Mouse (Mus musculus) mature B cell (primary cell): ENCODE measurements at regions not wholly inside any gene's neighbourhood (a gene's known extent, or its start where the extent isn't known, plus 50 kb on each side); places are given as distances from the start of the nearest gene placed in this dataset.
"Not testable (repeated sequence)": the region's sequence is repeated elsewhere in the genome, so short reads cannot be mapped to it uniquely, and the experiment has no call there.

Experiments used
- in situ Hi-C: fragments of 300-500 bp; cut with MboI; formaldehyde crosslinking; loops from 2 replicates; pipeline ENCODE4 v1.14.3; 2019

DNA sequence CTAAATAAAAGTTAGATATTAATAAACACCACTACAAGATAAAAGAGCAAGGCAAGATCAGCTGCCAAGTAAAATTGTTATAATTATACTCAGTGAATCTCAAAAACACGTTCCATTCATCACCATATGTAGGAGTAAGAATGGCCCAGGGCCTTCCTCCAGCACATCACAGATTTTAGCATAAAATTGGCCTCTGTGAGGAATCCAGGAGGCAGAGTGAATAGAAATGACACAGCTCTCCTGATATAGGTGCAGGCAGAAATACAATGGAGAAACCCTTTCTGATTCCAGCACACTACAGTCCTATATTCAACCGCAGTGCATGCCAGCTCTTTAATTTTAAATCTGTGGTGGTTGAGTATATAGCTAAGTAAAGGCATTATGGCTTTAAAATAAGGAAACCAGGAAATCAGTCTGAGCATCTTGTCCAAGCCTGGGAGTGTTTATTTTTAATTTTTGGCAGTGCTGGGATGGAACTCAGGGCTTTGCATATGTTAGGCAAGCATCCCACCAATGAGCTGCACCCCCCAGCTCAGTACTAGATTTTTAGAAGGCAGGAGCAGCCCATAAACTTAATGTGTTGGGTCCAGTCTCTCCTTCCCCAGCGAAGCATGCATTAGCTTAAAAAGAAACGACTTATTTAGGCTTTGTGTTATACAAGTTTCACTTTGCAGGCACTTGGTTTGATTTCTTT, 158.3 kb upstream of the Ptprz1 start:
- in situ Hi-C loops, result no loop called here

DNA sequence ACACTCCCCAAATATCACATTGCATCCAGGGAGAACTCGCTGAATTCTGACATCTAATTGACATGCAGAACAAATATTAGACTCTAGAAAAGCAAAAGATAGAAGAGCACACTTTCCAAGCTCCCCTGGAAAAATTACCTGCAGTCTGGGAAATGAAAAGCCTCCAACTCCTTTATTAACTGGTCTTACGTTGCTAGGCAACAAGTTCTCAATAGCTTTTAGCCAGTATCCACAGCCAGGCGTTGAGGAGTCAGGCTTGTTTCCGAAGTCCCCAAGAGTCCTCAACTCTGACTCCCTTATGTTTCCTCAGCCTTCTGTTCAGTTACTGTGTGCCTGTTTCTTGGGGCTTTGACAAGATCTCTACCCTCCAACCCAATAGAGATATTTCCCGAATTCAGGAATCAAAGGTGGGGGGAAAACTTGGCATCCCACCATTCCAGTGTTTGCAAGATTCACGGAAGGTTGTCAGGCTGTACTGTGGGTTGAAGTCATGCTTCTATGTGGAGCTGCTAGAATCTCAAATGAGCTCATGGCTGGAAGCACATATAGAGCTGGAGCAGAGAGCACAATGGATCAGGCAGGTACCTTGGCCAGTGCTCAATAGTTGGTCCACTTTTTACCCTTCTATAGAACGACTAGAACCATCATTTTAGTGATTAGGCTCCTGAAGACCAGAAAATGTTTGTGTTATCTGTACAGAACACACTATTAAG, 159.0 kb upstream of the Ptprz1 start:
- in situ Hi-C loops, result no loop called here

DNA sequence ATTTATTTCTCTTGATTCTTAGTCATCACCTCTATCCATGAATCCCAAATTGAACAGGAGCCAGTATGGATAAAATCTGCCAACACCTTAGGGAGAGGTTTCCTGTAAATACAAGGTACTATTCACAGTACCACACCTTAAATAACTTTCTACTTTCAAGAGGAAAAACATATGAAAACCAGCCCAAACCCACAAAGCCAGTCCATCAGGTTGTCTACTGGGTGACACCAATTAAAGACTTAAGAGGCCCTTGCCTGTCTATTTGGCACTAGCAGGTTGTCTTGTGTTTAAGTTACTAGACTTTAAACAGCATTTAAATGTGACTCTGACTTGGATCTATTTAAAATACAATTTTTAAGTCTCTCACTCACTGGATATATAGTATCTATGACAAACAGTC, 177.1 kb upstream of the Ptprz1 start:
- in situ Hi-C loops, result no loop called here

DNA sequence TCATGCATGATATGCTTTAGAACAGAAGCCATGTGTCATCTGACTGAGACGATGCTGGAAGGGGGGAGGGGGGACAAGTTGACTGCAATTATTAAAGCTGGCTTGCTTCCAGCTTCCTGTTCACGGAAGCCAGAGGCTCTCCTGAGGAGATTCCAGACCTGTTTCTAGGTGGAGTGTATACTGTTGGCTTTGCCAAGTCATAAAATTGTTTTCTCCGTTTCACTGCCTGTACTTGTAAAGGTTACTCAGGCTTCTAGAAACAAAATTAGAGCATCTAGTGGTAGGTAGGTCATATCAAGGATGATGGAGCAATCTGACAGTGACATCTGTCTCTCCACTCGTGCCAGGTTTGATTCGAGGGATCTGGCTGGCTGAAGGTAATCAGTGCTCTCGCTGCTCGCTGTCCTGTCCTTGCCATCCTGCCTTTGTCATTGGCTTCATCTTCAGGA, 186.6 kb upstream of the Ptprz1 start:
- in situ Hi-C loops, result no loop called here

DNA sequence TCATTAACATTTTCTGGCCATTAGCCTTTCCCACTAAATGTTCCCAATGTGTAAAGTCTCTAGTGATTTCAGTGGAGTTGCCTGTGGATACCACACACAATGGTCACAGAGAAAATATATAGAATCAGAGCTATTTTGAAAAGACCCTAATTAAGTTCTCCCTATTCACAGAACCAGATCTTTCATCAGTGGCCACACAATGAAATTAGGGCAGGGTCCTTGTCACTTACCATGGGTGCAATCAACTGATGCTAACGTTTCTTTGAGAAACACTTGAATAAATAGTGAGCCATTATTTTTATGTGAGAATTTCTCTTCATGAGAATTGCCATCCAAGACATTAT, 200.7 kb upstream of the Ptprz1 start:
- in situ Hi-C loops, result no loop called here

DNA sequence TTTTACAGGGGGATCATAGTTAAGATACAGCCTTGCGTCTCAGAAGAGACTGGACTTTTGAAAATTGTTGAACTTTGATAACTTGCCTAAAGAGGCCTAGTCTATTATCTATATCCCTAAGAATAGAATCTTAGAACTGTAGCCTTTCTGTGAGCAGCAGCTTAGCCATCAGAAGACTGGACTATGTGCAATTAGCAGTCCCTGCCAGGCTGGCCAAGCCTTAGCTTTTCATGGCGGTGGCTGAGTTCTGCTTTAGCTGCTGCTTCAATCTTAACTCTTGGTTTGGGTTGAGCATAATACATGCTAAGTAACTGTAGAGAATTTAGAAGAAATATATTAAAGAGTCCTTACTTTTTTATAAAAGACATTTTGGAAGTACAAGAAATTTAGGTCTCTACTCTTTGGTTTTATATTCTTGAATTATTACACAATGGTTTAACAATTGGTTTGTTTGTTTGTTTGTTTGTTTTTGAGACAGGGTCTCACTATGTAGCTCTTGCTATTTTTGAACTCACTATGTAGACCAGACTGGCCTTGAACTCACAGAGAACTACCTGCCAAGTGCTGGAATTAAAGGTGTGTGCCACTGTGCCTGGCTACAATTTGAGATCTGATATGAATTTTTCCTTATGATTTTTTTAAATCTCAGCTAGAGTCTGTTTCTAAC, 201.2 kb upstream of the Ptprz1 start:
- in situ Hi-C loops, result no loop called here

DNA sequence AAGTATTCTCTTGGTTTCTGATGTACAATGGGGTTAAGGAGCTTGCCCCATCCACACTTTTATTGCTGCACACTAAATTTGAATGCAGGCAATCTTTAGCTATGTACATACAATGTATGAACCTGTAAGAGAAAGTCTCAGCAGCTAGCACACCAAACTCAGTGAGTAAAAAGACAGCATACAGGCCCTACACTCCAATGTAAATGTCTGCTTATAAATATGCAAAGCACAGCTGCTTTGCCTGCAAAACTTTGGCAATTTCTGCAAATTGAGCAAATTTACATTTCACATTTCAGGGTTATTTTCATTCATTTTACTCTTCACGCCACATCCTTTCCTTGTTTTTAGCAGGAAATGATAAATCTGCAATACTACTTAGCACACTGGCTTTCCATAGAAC, 203.8 kb upstream of the Ptprz1 start:
- in situ Hi-C loops, result no loop called here

DNA sequence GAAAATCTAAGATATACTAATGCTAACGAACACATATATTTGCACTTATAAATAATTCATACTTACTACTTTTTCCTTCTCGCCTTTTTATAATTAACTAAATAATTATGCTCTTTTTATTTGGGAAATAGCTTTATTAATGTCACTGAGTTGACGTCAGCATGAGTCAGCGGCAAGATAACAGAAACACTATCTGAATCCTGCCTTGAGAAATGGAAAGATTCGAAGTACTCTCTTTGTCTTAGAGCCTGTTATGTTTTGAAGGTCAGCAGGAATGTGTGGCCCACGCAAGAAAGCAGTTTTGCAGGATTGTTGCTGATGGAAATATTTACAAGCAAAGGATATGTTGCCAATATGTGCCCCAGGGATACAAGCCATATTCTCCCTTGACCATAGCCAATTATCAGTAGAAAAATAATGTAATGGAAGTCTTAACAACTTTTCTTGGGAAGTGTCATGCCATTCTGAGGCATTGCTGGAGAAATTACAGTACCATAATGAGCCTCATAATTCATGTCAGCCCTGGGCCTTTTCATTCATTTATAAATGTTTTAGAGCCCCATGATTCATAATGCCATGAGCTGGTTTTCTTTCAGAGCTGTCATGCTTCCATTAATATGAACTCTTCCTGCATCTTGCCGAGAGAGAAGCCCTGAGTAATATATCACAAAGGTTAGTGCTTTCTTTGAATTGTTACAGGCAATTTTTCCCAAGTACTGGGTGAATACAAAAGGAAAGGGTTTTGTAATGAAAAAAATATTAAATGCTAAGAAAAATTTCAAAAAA, 206.9 kb upstream of the Ptprz1 start:
- in situ Hi-C loops, result no loop called here

DNA sequence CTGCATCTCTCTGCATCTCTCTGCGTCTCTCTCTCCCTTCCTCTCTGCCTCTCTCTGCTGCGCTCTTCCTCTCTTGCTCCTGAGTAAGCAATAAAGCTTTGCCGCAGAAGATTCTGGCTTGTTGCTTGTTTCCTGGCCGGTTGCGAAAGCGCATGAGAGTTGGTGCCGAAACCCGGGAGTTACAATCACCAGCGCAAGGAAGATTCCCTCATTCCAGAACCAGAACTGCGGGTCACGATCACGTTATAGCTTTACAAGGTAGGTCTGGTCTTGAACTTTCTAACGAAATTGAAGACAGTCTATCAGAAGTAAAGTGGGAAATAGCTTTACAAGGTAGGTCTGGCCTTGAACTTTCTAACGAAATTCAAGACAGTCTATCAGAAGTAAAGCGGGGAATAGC, 217.9 kb upstream of the Ptprz1 start:
- in situ Hi-C loops, result not testable (repeated sequence)

DNA sequence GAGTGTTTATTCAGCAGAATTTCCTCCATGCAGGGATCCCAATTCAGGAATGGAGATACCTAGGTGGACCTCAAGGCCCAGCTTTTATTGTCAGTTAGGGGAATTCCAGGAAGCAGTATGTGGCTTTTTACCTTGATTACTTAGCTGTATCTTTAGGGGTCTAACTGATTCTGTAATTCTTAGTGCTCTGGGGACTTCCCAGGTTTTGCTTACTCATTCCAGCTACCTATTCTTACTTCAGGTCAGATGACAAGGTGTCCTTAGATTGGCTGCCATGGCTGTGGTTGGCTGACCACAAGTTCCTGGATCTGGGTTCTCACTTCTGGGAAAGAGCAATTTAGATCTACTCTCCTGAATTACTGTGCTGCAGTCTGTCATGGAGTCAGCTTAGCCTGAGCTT, 235.2 kb upstream of the Ptprz1 start:
- in situ Hi-C loops, result no loop called here

DNA sequence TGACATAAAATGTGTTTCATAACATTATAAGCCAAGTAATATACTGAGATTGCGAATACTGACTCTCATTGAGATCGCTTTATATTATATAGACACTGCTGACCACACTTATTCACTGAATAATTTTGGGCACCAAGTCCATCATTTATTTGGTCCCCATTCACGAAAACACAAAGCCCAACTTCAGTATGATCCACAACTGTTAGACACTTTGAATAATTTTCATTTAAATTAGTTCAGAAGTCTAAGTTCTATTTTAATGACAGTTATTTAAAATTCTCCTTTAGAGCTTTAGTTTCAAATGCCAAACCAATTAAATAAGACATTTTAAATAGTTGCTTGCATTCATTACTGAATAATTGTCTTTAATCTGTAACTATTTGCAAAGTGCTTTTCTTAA, 240.2 kb upstream of the Ptprz1 start:
- in situ Hi-C loops, result no loop called here

DNA sequence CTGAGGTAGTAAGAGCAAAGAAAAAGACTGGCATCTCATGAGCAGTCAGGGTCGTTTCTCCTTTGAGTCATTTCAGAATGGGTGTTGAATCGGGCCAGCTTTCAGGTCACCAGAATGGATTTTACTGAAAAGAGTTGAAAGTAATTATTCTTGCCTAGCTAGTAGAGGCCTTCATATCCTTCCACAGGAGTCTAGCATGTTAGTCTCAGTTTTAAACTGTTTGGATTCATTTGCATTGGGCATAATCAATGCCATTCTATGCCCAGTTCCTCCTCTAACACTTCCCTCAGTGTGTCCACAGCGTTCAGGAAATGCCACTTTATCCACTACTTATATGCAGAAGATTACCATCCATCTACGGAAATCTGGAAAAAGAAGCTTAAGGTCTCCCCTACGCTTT, 240.6 kb upstream of the Ptprz1 start:
- in situ Hi-C loops, result no loop called here

DNA sequence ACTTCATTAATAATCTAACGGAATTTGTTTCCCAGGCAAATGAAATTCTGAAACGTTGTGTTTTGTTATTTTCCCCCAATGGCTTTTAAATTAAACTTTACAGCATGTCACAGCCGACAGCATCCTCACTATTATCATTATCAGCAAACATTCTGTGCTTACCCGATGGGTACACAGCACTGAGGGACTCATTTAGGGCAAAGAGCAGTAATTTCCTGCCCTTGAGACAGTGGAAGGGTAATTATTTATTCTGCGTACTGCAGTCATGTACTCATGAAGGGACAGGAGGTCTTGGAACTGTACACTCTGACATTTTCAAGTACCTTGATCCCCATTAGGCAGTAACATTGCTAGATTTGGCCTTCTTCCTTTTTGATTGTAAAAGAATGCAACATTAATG, 235.5 kb upstream of the Fam3c start:
- in situ Hi-C loops, result no loop called here

DNA sequence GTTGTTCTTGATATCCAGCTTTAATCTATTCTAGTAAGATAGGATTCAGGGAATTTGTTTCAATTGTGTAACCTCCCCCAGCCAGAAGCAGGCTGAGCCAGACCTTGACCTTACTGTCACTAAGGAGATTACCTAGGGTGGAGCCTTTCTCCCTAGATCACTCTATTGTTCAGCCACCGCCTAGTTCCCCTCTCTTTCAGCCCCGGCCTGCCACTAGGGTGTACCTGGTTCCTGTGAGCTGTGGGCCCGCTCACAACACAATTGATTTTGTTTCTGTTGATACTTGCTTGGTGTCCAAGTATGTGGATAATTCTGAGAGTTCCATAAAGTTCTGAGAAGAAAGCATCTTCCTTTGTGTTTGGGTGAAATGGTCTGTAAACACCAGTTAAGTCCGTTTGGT, 228.8 kb upstream of the Fam3c start:
- in situ Hi-C loops, result no loop called here

DNA sequence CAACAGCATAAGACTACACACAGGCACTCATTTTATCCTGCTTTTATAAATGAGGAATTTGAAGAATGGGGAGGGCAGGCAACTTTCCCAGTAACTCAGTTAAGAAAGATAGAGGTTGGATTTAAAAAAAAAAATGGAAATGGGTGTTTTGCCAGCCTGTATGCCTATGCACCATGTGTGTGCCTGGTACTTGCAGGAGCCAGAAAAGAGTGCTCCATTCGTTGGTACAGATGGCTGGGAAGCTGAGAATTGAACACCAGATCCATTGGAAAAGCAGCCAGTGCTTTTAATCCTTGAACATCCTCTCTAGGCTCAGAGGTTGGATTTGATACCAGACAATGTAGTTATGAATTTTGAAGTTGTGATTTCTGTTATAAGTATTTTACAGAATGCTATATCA, 216.9 kb upstream of the Fam3c start:
- in situ Hi-C loops, result no loop called here

DNA sequence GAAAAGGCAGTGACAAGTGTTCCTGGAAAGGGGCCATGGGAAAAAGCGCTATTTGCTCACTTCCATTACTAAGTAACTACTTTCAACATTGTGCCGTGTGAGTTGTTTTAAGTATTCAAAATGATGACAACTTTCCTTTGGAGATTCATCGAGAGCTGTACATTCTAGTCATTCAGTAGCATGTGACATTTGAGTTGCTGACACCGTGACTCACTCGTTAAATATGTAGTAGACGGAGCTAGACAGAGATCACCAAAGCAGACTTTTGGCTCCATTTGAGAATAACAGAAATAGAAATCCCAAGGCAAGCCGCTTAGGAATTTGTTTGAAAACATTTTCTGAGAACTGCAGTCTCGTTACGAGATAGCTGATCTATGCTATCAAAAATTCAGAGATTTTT, 211.8 kb upstream of the Fam3c start:
- in situ Hi-C loops, result no loop called here

DNA sequence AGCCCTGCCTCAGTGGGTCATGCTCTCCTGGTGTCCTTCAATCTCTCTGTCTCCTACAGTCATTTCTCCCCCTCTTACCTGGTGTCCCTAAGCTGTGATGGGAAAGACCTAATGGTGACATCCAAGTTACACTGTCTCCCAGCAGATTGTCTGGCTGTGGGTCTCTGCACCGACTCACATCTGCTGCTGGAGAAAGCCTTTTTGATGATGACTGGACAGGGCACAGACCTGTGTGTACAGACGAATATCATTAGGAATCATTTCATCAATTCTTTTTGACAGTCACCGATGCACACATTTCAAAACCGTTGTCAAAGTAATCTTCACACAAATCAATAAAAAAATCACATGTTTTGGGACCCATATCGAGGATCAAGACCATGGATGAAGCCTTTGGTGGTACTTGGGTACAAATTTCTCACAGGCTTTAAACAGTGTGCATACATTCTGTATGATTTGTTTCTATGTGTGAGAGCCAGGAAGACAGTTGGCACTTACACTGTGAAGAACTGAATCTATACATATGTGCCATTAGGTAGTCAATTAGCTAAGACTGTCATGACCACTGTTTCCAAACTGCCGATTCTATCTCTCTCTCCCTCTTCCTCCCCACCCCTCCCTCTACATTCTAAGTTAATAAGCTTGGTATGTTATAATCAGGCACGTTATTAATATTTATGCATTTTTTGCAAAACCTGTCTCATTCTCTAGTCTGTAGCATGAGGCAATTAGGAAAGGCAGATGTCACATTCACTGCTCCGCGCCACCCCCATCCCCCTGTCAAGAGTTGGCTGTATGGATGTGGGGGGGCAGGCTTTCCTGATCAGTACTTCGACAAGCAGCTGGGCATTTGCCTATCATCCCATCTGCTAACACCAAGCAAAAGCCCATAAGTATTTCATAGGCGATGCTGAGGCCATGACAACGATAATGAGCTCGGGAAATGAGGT, 192.5 kb upstream of the Fam3c start:
- in situ Hi-C loops, result no loop called here

DNA sequence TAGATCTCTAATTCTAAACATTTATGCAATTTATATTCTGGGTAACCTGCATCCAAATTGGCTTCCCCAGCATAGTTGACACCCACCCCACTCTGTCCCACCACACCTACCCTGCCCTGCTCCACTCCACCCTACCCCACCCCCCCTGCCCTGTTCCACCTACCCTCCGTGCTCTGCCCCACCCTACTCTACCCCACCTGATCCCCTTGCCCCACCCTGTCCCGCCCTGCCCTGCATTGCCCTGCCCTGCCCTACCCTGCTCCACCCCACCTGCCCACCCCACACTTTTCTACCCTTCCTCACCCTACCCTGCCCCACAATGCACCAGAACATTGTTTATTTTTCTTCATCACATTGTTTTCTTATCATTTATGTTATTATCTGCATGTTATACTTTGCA, 185.6 kb upstream of the Fam3c start:
- in situ Hi-C loops, result no loop called here

DNA sequence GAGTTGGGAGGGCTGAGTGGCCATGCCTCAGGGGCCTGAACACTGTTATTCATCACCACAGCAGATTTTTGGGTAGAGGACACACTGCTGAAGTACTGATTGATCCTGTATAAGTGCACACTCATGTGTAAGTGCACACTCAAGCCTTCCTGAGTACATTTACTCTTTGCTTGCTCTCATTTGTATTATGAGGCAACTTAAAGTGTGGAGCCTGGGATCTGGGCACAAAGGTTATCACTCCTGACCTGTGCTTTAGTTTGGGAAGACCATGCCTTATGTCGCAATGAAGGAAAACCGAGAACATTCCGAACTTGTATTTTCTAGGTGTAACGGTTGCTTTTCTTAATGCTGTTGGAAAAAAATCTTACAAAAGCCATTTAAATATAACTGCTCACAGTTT, 182.2 kb upstream of the Fam3c start:
- in situ Hi-C loops, result no loop called here

DNA sequence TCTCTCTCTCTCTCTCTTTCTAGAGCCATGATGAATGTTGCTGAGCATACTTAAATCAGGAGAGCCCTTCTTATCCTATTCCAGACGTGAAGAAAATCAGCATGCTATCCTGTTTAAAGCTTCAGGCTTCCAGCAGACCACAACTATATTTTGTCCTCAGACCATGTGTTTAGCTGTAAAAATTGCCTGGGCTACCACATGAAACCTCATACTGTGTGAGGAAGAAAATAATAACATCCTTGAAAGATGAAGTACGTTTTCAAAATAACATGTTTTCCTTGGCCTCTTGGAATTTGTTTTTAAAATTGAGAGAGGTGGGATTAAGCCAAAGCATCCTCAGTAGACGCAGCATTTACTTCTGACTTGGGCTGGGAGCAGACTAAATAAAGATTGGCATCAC, 168.3 kb upstream of the Fam3c start:
- in situ Hi-C loops, result loop anchor here (25.0 kb wide), 1 partner anchor 412 kb away; no protein-coding TSS in a partner anchor

DNA sequence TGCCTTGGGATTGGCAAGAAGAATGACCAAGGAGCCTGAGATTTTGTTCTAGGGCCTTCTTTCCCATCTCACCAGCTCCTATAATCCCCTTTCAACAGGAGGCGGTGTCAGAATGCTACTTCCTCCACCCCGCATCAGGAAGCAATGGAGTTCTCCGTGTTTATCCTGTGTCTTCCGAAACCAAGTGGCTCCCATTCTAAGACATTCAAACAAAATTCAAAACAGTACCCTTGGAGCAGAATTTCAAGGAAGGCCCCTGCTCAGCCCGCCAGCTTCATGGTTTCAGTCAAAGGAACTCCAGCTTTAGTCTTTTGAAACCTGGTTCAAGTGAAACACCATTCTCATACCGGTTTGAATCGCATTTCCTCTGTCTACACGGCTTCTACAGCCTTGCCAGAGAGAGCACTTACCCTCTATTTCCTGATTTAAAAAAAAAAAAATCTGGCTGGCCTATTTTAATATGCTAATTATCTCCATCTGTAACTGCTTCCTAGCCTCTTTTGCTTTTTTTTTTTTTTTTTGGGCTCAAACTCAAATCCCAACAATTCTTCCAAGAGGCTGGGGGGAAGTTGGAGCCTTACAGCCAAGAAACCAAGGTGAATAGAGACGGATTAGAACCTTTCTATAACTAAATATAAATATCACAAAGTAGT, 167.7 kb upstream of the Fam3c start:
- in situ Hi-C loops, result loop anchor here (25.0 kb wide), 1 partner anchor 411 kb away; no protein-coding TSS in a partner anchor
